Mouse (Mus musculus) MEL (cell line): ENCODE data around the gene Mysm1. TPM values are rescaled to one million over a fixed set of nuclear protein-coding genes. Genes with fewer than 3 reads are reported as not detected.

ENCODE experiments used
- DNase-seq: peaks from one replicate; pipeline ENCODE4 v3.0.0; 2011; ENCODE audit warnings: low read depth, low spot score
- H3K27ac ChIP-seq: 2 replicates; pipeline ENCODE4 v1.5.1; 2012; ENCODE audit warnings: low read depth, mild to moderate bottlenecking, control low read depth, low read length, moderate library complexity; ENCODE audit not compliant: control insufficient read depth
- H3K27me3 ChIP-seq, 2 experiments: fragments of 150-350 bp in 1 of 2; sonication (generic) in 1 of 2; 2 replicates each; pipeline ENCODE4 v1.6.1; 2012; ENCODE audit warnings: low read length in 2 of 2, mild to moderate bottlenecking in 2 of 2, improper control_type of control experiment in 1 of 2, moderate library complexity in 1 of 2; ENCODE audit not compliant: insufficient read depth in 2 of 2, control insufficient read depth in 1 of 2
- H3K36me3 ChIP-seq, 2 experiments: 2 replicates each; pipeline ENCODE4 v1.6.1; 2012 to 2014; ENCODE audit warnings: low read length in 2 of 2, improper control_type of control experiment in 1 of 2, inconsistent platforms in 1 of 2, mild to moderate bottlenecking in 1 of 2; ENCODE audit not compliant: insufficient read depth in 2 of 2, control insufficient read depth in 1 of 2
- H3K4me1 ChIP-seq, 2 experiments: fragments of 150-350 bp in 1 of 2; sonication (generic) in 1 of 2; 2 replicates each; pipeline ENCODE4 v1.6.1; 2012; ENCODE audit warnings: low read length in 2 of 2, improper control_type of control experiment in 1 of 2, mild to moderate bottlenecking in 1 of 2; ENCODE audit not compliant: insufficient read depth in 2 of 2, control insufficient read depth in 1 of 2
- H3K4me3 ChIP-seq, 2 experiments: fragments of 150-350 bp in 1 of 2; sonication (generic) in 1 of 2; 2 replicates each; pipeline ENCODE4 v1.5.1; 2012; ENCODE audit warnings: low read depth in 2 of 2, low read length in 2 of 2, mild to moderate bottlenecking in 2 of 2, moderate library complexity in 2 of 2, control low read depth in 1 of 2, improper control_type of control experiment in 1 of 2; ENCODE audit not compliant: control insufficient read depth in 1 of 2, insufficient read depth in 1 of 2
- H3K79me2 ChIP-seq: 2 replicates; pipeline ENCODE4 v1.6.1; 2012; ENCODE audit warnings: mild to moderate bottlenecking, low read length, moderate library complexity; ENCODE audit not compliant: control insufficient read depth, poor library complexity, insufficient read depth
- H3K9ac ChIP-seq: 2 replicates; pipeline ENCODE4 v1.6.1; 2012; ENCODE audit warnings: low read depth, mild to moderate bottlenecking, control low read depth, low read length, moderate library complexity; ENCODE audit not compliant: control insufficient read depth, poor library complexity, severe bottlenecking
- H3K9me3 ChIP-seq: fragments of 150-350 bp; sonication (generic); replicated peaks from 2 replicates; pipeline ENCODE4 v1.6.1; 2012; ENCODE audit warnings: mild to moderate bottlenecking, low read length, improper control_type of control experiment, moderate library complexity; ENCODE audit not compliant: insufficient read depth
- CHD1 ChIP-seq: IDR thresholded peaks from 2 replicates; pipeline ENCODE4 v1.6.1; 2012; ENCODE audit warnings: low read depth, mild to moderate bottlenecking, inconsistent platforms, low read length, improper control_type of control experiment
- CTCF ChIP-seq, 3 experiments: IDR thresholded peaks in 2 of 3; conservative IDR thresholded peaks in 1 of 3; 2 replicates each; pipeline ENCODE4 v1.5.1; 2011 to 2012; ENCODE audit warnings: low read length in 3 of 3, low read depth in 2 of 3, mild to moderate bottlenecking in 2 of 3, improper control_type of control experiment in 1 of 3, inconsistent platforms in 1 of 3, mixed read lengths in 1 of 3, moderate library complexity in 1 of 3; ENCODE audit not compliant: control insufficient read depth in 1 of 3, insufficient read depth in 1 of 3, poor library complexity in 1 of 3, severe bottlenecking in 1 of 3
- E2F4 ChIP-seq: IDR thresholded peaks from 2 replicates; pipeline ENCODE4 v1.6.1; 2011; ENCODE audit warnings: low read depth, low read length, improper control_type of control experiment, borderline replicate concordance
- ETS1 ChIP-seq: IDR thresholded peaks from 2 replicates; pipeline ENCODE4 v1.6.1; 2012; ENCODE audit warnings: low read depth, mild to moderate bottlenecking, inconsistent platforms, low read length, improper control_type of control experiment, moderate library complexity
- GATA1 ChIP-seq: IDR thresholded peaks from 2 replicates; pipeline ENCODE4 v1.6.1; 2011; ENCODE audit warnings: low read depth, low read length, improper control_type of control experiment
- HCFC1 ChIP-seq: IDR thresholded peaks from 2 replicates; pipeline ENCODE4 v1.6.1; 2012; ENCODE audit warnings: low read depth, mild to moderate bottlenecking, inconsistent platforms, low read length, improper control_type of control experiment, moderate library complexity
- MAZ ChIP-seq: IDR thresholded peaks from 2 replicates; pipeline ENCODE4 v1.6.1; 2012; ENCODE audit warnings: low read depth, mild to moderate bottlenecking, inconsistent platforms, low read length, improper control_type of control experiment
- MEF2A ChIP-seq: IDR thresholded peaks from 2 replicates; pipeline ENCODE4 v1.6.1; 2014; ENCODE audit warnings: low read depth, mild to moderate bottlenecking, inconsistent platforms, low read length, improper control_type of control experiment; ENCODE audit not compliant: poor library complexity, insufficient replicate concordance, severe bottlenecking; ENCODE audit errors: extremely low read depth
- POLR2AphosphoS2 ChIP-seq: IDR thresholded peaks from 2 replicates; pipeline ENCODE4 v1.6.1; 2011; ENCODE audit warnings: low read length, improper control_type of control experiment
- POLR2AphosphoS5 ChIP-seq: IDR thresholded peaks from 2 replicates; pipeline ENCODE4 v1.6.1; 2012; ENCODE audit warnings: low read depth, borderline replicate concordance, mild to moderate bottlenecking, inconsistent platforms, low read length, moderate library complexity, mixed read lengths
- RAD21 ChIP-seq: IDR thresholded peaks from 2 replicates; pipeline ENCODE4 v1.6.1; 2011; ENCODE audit warnings: mild to moderate bottlenecking, low read depth, low read length, improper control_type of control experiment
- RCOR1 ChIP-seq: IDR thresholded peaks from 2 replicates; pipeline ENCODE4 v1.6.1; 2012; ENCODE audit warnings: low read depth, mild to moderate bottlenecking, inconsistent platforms, low read length, improper control_type of control experiment
- TAL1 ChIP-seq: IDR thresholded peaks from 2 replicates; pipeline ENCODE4 v1.6.1; 2012; ENCODE audit warnings: mild to moderate bottlenecking, inconsistent platforms, low read length, moderate library complexity, mixed read lengths
- TBP ChIP-seq: IDR thresholded peaks from 2 replicates; pipeline ENCODE4 v1.8.0; 2011; ENCODE audit warnings: low read depth, low read length, improper control_type of control experiment
- UBTF ChIP-seq: IDR thresholded peaks from 2 replicates; pipeline ENCODE4 v1.6.1; 2012; ENCODE audit warnings: low read depth, mild to moderate bottlenecking, inconsistent platforms, low read length, improper control_type of control experiment, moderate library complexity, borderline replicate concordance; ENCODE audit not compliant: insufficient read depth
- USF1 ChIP-seq: IDR thresholded peaks from 2 replicates; pipeline ENCODE4 v1.6.1; 2014; ENCODE audit warnings: low read depth, mild to moderate bottlenecking, inconsistent platforms, low read length, improper control_type of control experiment, moderate library complexity
- ZKSCAN1 ChIP-seq: IDR thresholded peaks from 2 replicates; pipeline ENCODE4 v1.6.1; 2012; ENCODE audit warnings: low read depth, mild to moderate bottlenecking, inconsistent platforms, low read length, improper control_type of control experiment, moderate library complexity
- ZMIZ1 ChIP-seq: IDR thresholded peaks from 2 replicates; pipeline ENCODE4 v1.6.1; 2012; ENCODE audit warnings: low read depth, mild to moderate bottlenecking, inconsistent platforms, low read length, improper control_type of control experiment, moderate library complexity
- ZNF384 ChIP-seq: IDR thresholded peaks from 2 replicates; pipeline ENCODE4 v1.6.1; 2012; ENCODE audit warnings: low read depth, mild to moderate bottlenecking, inconsistent platforms, low read length, improper control_type of control experiment
- polyA plus RNA-seq, 2 experiments: library from polyadenylated mRNA; stranded (reverse) in 1 of 2; unstranded in 1 of 2; fragments of >175 nt in 1 of 2; fragments of >200 nt in 1 of 2; gene quantifications; 2 replicates each; pipeline versions ENCODE4 v1.2.1 to v1.2.4; 2012; ENCODE audit warnings: low replicate concordance in 2 of 2, low read depth in 1 of 2; ENCODE audit not compliant: insufficient read length in 2 of 2, insufficient read depth in 1 of 2, missing spikeins in 1 of 2
- total RNA-seq: library from RNA; depleted of rRNA; stranded (reverse); fragments of 300-350 nt; gene quantifications from 2 replicates; pipeline ENCODE4 v1.2.3, GENCODE M21; 2012

Gene Mysm1
- total and polyA plus RNA-seq, 3 experiments: 10.8 to 14.8 TPM; not detected in 1

DNA sequence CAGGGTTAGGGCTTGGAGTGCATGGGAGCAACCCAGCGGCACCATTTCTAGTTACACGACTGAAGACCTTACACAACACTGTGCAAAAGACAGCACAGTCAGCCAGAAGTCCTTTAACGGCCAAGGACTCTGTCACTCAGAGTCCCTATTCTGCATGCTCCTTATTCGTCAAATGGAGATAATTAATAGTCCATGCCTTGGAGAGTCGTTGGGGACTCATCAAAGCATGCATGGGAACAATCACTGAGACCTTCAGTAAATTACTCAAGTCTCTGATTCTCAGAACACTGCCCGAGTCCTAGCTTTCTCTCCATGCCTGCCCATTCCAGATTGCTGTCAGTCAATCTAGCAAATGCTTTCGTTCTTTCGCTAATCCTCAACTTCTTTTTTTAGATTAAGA lies 28.9 kb upstream of the Mysm1 start:
- no peaks in the 10 kb centered on the region for H3K79me2 ChIP-seq
- H3K4me3 ChIP-seq: no peak overlapping the region
- no peaks in the 10 kb centered on the region for H3K27me3 ChIP-seq
- no peak overlapping the region for H3K27ac ChIP-seq
- DNase-seq: peak; percentile 5
- no peak overlapping the region for H3K9ac ChIP-seq
- TF ChIP-seq CTCF (IDR thresholded peaks at IDR 0.05 in 2 of 3, conservative IDR thresholded peaks at IDR 0.05 in 1 of 3; ENCODE audit: control insufficient read depth in 1 of 3, insufficient read depth in 1 of 3, low read depth in 2 of 3, low read length in 3 of 3, poor library complexity in 1 of 3, severe bottlenecking in 1 of 3): no peak
- no peak for TF ChIP-seq MEF2A
- no peak for TF ChIP-seq RAD21
- no peaks in the 10 kb centered on the region for H3K4me1 ChIP-seq
- no peaks in the 10 kb centered on the region for H3K9me3 ChIP-seq
- H3K36me3 ChIP-seq: no peaks in the 10 kb centered on the region

DNA sequence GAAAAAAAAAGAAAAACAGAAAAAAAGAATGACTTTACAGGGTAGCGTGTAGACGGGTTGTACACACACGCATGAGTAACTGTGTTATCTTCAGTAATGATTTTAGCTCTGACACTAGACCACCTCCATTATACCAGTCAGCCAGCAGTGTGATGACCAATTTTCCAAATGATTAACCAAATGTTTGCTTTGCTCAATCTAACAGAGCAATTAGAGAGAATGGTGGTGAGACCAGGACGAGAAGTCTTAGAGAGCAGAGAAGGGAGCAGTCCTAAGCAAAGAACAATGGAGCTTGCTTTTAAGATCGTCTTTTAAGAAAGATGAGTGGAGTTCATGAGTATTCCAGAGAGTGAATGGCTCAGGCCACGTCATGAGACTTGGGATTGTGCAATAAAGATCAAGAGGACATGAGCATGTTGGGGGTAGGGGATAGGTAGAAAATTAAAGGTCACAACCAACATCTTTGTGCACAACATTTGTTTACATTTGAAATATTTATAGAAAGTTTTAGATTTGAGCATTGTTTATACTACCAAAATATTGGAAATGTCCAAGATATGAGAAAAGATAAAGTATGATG lies 26.4 kb upstream of the Mysm1 start:
- no peak for DNase-seq
- Histone ChIP-seq H3K9me3 (no peaks in the 10 kb centered on the region), H3K27ac (no peak overlapping the region), H3K9ac (no peak overlapping the region), H3K79me2 (no peaks in the 10 kb centered on the region), H3K4me1 (no peaks in the 10 kb centered on the region), H3K4me3 (no peak overlapping the region), H3K27me3 (no peaks in the 10 kb centered on the region), H3K36me3 (no peaks in the 10 kb centered on the region)
- TF ChIP-seq POLR2AphosphoS5 (no peak), POLR2AphosphoS2 (no peak), ZNF384 (no peak), ZKSCAN1 (no peak), GATA1 (no peak)
- TF ChIP-seq, all 39 proteins: peak for 0

DNA sequence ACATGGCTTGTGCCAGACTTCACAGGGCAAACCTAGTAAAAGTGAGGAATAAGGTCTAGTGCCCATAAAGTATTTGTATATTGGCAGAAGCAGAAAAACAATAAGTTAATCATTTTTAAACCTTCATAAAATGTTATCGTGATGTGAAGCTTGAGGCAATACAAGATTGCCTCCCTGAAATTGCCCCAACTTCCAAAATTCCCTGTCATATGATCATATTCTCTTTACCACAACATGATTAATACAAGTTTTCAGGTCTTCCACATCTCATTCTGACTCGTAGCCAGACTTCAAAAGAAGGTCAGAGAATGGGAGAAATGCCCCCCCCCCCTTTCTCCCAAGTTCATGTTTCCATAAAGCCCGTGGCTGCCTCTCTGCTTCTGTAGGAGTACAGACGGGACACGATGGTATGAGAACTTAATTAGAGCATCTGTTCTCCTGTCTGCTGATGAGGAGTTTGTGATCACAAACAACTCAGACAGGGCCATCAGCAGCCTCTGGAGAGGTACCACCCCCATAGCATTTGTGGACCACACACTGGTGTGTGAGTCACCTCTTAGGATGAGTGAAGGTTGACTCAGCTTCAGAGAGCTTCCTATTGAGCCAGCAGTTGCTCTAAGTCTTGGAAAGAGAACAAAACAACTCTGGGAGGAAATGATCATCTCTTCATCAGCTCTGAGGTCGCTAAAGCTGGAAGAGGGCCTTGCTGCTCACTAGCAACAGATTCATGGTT lies 22.3 kb upstream of the Mysm1 start:
- H3K4me1 ChIP-seq: no peaks in the 10 kb centered on the region
- no peaks in the 10 kb centered on the region for H3K27me3 ChIP-seq
- no peaks in the 10 kb centered on the region for H3K9me3 ChIP-seq
- no peak overlapping the region for H3K4me3 ChIP-seq
- no peaks in the 10 kb centered on the region for H3K79me2 ChIP-seq
- no peak for TF ChIP-seq USF1
- no peak for TF ChIP-seq RAD21
- no peak for TF ChIP-seq ZMIZ1
- no peak for TF ChIP-seq TBP
- no peak for TF ChIP-seq CHD1
- TF ChIP-seq MEF2A: no peak
- no peak for TF ChIP-seq HCFC1
- TF ChIP-seq MAZ: no peak
- no peak for TF ChIP-seq E2F4
- no peak for TF ChIP-seq ETS1
- no peak for TF ChIP-seq POLR2AphosphoS2
- no peak for TF ChIP-seq TAL1
- no peak for TF ChIP-seq RCOR1
- TF ChIP-seq UBTF: no peak
- no peak overlapping the region for H3K27ac ChIP-seq
- H3K36me3 ChIP-seq: no peaks in the 10 kb centered on the region
- DNase-seq: no peak
- H3K9ac ChIP-seq: no peak overlapping the region
